Mouse (Mus musculus) inflammation-experienced regulatory T-cells (primary cell): ENCODE measurements around the gene Krtap19-4. TPM values are rescaled to one million over a fixed set of nuclear protein-coding genes. Genes with fewer than 3 reads are reported as not detected.

Experiments
- polyA plus RNA-seq, 2 experiments: library from polyadenylated mRNA; unstranded; fragments of 100-300 nt; shearing (Covaris generic); gene quantifications; one replicate each; pipeline ENCODE4 v1.2.1; 2017

The Krtap19-4 gene
- not detected for polyA plus RNA-seq

DNA sequence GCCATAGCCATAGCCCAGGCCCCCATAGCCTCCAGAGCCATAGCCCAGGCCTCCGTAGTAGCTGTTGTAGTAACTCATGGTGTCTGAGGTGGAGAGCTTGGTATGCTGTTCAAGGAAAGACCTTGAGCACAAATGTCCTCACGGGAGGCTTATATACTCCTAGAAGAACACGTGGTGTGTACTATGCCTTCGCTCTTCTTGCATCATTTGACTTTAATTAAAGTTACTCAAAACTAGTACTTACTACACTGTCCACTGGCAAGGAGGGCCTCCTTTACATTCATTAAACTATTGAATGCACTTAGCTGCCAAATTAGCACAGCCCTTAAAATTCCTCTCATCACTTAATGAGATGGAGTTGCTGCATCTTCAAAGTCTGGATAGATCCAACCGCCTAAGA lies at the start of gene Krtap19-4:
TSS of gene Krtap19-4 (minus strand) at position 101 of the 400 bp plus-strand sequence.

DNA sequence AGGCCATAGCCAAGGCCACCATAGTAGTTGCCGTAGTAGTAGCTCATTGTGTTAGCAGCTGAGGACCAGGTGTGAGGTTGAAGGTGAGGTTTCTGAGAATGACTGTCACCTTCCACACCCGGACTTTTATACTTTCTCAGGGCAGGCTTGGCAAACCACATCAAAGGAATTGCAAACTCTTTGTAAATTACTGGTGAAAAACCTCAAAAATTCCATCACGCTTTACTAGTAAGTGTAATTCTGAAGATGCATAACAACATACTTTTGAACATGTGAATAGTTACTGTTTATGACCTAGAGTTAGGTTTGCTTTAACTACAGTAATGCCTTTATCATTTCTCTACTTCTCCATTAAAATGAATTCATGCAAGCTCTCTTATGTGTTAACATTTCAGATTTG lies 47.3 kb upstream of the Krtap19-4 start, which contains the start of gene Krtap19-9b:
TSS of gene Krtap19-9b (minus strand) at position 101 of the 400 bp plus-strand sequence.

DNA sequence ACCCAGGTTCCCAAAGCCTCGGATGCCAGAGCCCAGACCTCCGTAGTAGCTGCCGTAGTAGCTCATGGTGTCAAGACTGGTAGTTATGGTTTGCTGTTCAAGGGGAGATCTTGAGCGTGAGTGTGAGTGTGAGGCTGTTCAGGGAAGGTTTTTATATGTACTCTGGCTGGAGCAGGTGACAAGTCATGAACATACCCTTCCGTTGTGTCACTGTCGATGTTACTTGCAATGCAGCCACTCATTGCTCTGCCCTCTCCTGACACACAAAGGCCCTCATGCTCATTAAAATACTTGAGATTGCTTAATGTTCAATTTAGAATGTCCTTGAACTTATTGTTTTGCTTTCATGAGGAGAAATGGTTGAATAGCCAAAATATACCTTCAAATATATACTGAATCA lies 11.5 kb upstream of the Krtap19-4 start, which contains the start of gene Krtap19-5:
TSS of gene Krtap19-5 (minus strand) at position 101 of the 400 bp plus-strand sequence.

DNA sequence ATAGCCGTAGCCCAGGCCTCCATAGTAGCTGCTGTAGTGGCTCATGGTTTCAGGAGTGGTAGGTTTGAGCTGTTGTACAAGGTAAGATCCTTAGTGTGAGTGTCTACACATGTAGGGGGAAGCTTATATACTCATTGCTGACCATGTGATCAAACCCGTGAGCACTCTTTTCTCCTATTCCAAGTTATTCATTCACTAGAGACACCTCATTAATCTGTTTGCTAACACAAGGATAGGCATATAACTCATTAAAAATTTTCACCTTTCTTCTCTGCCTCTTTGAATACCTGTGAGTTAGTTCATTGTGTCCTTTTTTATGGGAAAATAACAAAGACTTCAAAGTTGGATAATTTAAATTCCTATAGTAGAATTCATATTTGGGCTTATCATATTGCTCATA lies 7.0 kb downstream of the Krtap19-4 start, which contains the start of gene Krtap19-3:
TSS of gene Krtap19-3 (minus strand) at position 101 of the 400 bp plus-strand sequence.

DNA sequence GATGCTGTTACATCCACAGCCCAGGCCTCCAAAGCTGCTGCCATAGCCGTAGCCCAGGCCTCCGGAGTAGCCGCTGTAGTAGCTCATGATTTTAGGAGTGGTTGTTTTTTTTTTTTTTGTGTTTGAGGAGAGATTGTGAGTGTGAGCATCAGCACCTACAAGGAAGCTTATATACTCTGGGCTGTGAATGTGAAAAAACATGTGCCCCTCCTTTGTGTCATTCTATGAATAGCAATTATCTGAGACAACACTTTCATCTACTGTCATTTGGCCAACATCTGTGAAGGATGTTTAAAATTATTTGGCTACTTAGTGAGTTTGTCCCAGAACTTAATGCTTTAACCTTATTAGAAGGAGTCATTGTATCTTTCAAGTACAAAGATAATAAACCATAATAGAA lies 10.7 kb downstream of the Krtap19-4 start, which contains the start of gene Krtap19-2:
TSS of gene Krtap19-2 (minus strand) at position 101 of the 400 bp plus-strand sequence.

DNA sequence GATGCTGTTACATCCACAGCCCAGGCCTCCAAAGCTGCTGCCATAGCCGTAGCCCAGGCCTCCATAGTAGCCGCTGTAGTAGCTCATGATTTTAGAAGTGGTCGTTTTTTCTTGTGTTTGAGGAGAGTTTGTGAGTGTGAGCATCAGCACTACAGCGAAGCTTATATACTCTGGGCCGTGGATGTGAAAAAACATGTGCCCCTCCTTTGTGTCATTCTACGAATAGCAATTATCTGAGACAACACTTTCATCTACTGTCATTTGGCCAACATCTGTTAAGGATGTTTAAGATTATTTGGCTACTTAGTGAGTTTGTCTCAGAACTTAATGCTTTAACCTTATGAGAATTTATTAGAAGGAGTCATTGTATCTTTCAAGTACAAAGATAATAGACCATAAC lies 15.6 kb downstream of the Krtap19-4 start, which contains the start of gene Krtap19-1:
TSS of gene Krtap19-1 (minus strand) at position 101 of the 400 bp plus-strand sequence.

Other genes with a start within 250 kb of the Krtap19-4 start
- under 1 TPM in 1 of 2 experiments, not detected in 1; 0.29 TPM for gene Krtap26-1, start 237.3 kb downstream of the Krtap19-4 start, polyA plus RNA-seq
- gene Krtap27-1, start 213.4 kb downstream of the Krtap19-4 start, polyA plus RNA-seq: not detected
- not detected for gene 2310061N02Rik, start 177.1 kb downstream of the Krtap19-4 start, polyA plus RNA-seq
- under 1 TPM in 1 of 2 experiments, not detected in 1; 0.51 TPM for gene Krtap13-1, start 156.2 kb downstream of the Krtap19-4 start, polyA plus RNA-seq
- not detected for gene Krtap13, start 133.5 kb downstream of the Krtap19-4 start, polyA plus RNA-seq
- gene 2310034C09Rik, start 126.2 kb downstream of the Krtap19-4 start, polyA plus RNA-seq: not detected
- not detected for gene 2310057N15Rik, start 110.9 kb downstream of the Krtap19-4 start, polyA plus RNA-seq
- gene Gm5965, start 107.2 kb downstream of the Krtap19-4 start, polyA plus RNA-seq: not detected
- not detected for gene Gm20741, start 72.9 kb downstream of the Krtap19-4 start, polyA plus RNA-seq
- gene Krtap15, start 64.9 kb downstream of the Krtap19-4 start, polyA plus RNA-seq: not detected
- not detected for gene Krtap14, start 58.9 kb downstream of the Krtap19-4 start, polyA plus RNA-seq
- 1 to 10 TPM in 1 of 2 experiments, not detected in 1; 1.2 TPM for gene Krtap19-1, start 15.7 kb downstream of the Krtap19-4 start, polyA plus RNA-seq
- not detected for gene Krtap19-2, start 10.8 kb downstream of the Krtap19-4 start, polyA plus RNA-seq
- gene Krtap19-3, start 7.1 kb downstream of the Krtap19-4 start, polyA plus RNA-seq: under 1 TPM in 1 of 2 experiments, not detected in 1; 0.31 TPM
- gene Krtap19-5, start 11.4 kb upstream of the Krtap19-4 start, polyA plus RNA-seq: not detected
- not detected for gene Krtap19-9b, start 47.2 kb upstream of the Krtap19-4 start, polyA plus RNA-seq
- 1 to 10 TPM in 1 of 2 experiments, not detected in 1; 1.1 TPM for gene Krtap16-3, start 77.8 kb upstream of the Krtap19-4 start, polyA plus RNA-seq
- gene Krtap22-2, start 125.7 kb upstream of the Krtap19-4 start, polyA plus RNA-seq: not detected
- gene Gm10229, start 130.2 kb upstream of the Krtap19-4 start, polyA plus RNA-seq: not detected
- not detected for gene Krtap6-1, start 146.6 kb upstream of the Krtap19-4 start, polyA plus RNA-seq
- under 1 TPM in 1 of 2 experiments, not detected in 1; 0.40 TPM for gene Gm10228, start 156.4 kb upstream of the Krtap19-4 start, polyA plus RNA-seq
- gene Krtap6-5, start 162.8 kb upstream of the Krtap19-4 start, polyA plus RNA-seq: not detected
- gene 1110025L11Rik, start 178.9 kb upstream of the Krtap19-4 start, polyA plus RNA-seq: not detected
- gene Krtap6-3, start 198.9 kb upstream of the Krtap19-4 start, polyA plus RNA-seq: not detected